Mouse (Mus musculus) testis, adult 2 months (tissue): Measurements from ENCODE around the gene Ubxn10. TPM values are rescaled to one million over a fixed set of nuclear protein-coding genes. Genes with fewer than 3 reads are reported as not detected.

Experiments used
- H3K27ac ChIP-seq: fragments of 200-500 bp; 2 replicates; pipeline ENCODE4 v1.5.1; 2012; ENCODE audit warnings: low read depth, low read length; ENCODE audit not compliant: control insufficient read depth, insufficient read depth
- H3K27me3 ChIP-seq: fragments of 200-500 bp; 2 replicates; pipeline ENCODE4 v1.6.1; 2012; ENCODE audit warnings: mild to moderate bottlenecking, low read length, moderate library complexity; ENCODE audit not compliant: control insufficient read depth, insufficient read depth
- H3K36me3 ChIP-seq: fragments of 200-500 bp; 2 replicates; pipeline ENCODE4 v1.6.1; 2012; ENCODE audit warnings: mild to moderate bottlenecking, low read length; ENCODE audit not compliant: control insufficient read depth, insufficient read depth
- H3K4me1 ChIP-seq: fragments of 200-500 bp; 2 replicates; pipeline ENCODE4 v1.6.1; 2012; ENCODE audit warnings: low read length; ENCODE audit not compliant: control insufficient read depth, insufficient read depth
- H3K4me3 ChIP-seq: fragments of 200-500 bp; 2 replicates; pipeline ENCODE4 v1.5.1; 2012; ENCODE audit warnings: low read depth, mild to moderate bottlenecking, low read length, moderate library complexity, mixed read lengths; ENCODE audit not compliant: control insufficient read depth
- CTCF ChIP-seq: fragments of 200-500 bp; IDR thresholded peaks from 2 replicates; pipeline ENCODE4 v1.5.1; 2012; ENCODE audit warnings: low read depth, mild to moderate bottlenecking, inconsistent platforms, low read length, moderate library complexity; ENCODE audit not compliant: control insufficient read depth, insufficient read depth, insufficient replicate concordance
- POLR2A ChIP-seq: fragments of 200-500 bp; IDR thresholded peaks from 2 replicates; pipeline ENCODE4 v1.6.1; 2012; ENCODE audit warnings: low read depth, mild to moderate bottlenecking, inconsistent platforms, low read length, moderate library complexity; ENCODE audit not compliant: control insufficient read depth
- polyA plus RNA-seq: library from polyadenylated mRNA; depleted of rRNA; stranded (reverse); fragments of >200 nt; gene quantifications from 2 replicates; pipeline ENCODE4 v1.2.3, GENCODE M21; 2012

Ubxn10 gene
- polyA plus RNA-seq, 1 experiment, result 371 TPM

GRCm38 (mm10) chr4:138772386-138772785 is 35.4 kb upstream of the Ubxn10 start:
- no peaks in the 10 kb centered on the region for H3K27me3 ChIP-seq
- H3K27ac ChIP-seq, result no peak overlapping the region
- H3K4me3 ChIP-seq, result no peak overlapping the region
- no peaks in the 10 kb centered on the region for H3K36me3 ChIP-seq
- H3K4me1 ChIP-seq, result no peaks in the 10 kb centered on the region
- TF ChIP-seq POLR2A (no peak), CTCF (no peak)

- no peak overlapping the region for H3K27ac ChIP-seq
- H3K4me1 ChIP-seq, result no peaks in the 10 kb centered on the region
- no peaks in the 10 kb centered on the region for H3K36me3 ChIP-seq
- no peak overlapping the region for H3K4me3 ChIP-seq
- TF ChIP-seq POLR2A (no peak), CTCF (no peak)
- H3K27me3 ChIP-seq, result no peaks in the 10 kb centered on the region
Measured at GRCm38 (mm10) chr4:138771970-138772369, 35.0 kb upstream of the Ubxn10 start.

GRCm38 (mm10) chr4:138762266-138762665 is 25.3 kb upstream of the Ubxn10 start:
- H3K4me3 ChIP-seq, result no peak overlapping the region
- TF ChIP-seq POLR2A (no peak), CTCF (no peak)
- no peaks in the 10 kb centered on the region for H3K4me1 ChIP-seq
- no peaks in the 10 kb centered on the region for H3K27me3 ChIP-seq
- H3K27ac ChIP-seq, result no peak overlapping the region
- H3K36me3 ChIP-seq, result no peaks in the 10 kb centered on the region

- no peaks in the 10 kb centered on the region for H3K27me3 ChIP-seq
- TF ChIP-seq CTCF (no peak), POLR2A (no peak)
- peak within 1 kb of the TSS; percentile 15; the same call in 1 of the 2 replicates for H3K4me3 ChIP-seq
- no peaks in the 10 kb centered on the region for H3K36me3 ChIP-seq
- H3K27ac ChIP-seq, result no peak within 1 kb of the TSS
- no peaks in the 10 kb centered on the region for H3K4me1 ChIP-seq
Measured at GRCm38 (mm10) chr4:138757416-138757815, 20.4 kb upstream of the Ubxn10 start, which contains the start of gene Pla2g2f. TSS of gene Pla2g2f (minus strand) at chr4:138757626.

GRCm38 (mm10) chr4:138755983-138756382 is 19.0 kb upstream of the Ubxn10 start:
- Histone ChIP-seq H3K27ac (no peak overlapping the region), H3K27me3 (no peaks in the 10 kb centered on the region)
- TF ChIP-seq POLR2A, result no peak
- no peak for TF ChIP-seq CTCF

GRCm38 (mm10) chr4:138755439-138755838 is 18.5 kb upstream of the Ubxn10 start:
- no peak for TF ChIP-seq CTCF
- no peak for TF ChIP-seq POLR2A
- Histone ChIP-seq H3K4me1 (no peaks in the 10 kb centered on the region), H3K27me3 (no peaks in the 10 kb centered on the region), H3K36me3 (no peaks in the 10 kb centered on the region), H3K27ac (no peak overlapping the region), H3K4me3 (no peak overlapping the region)

More at GRCm38 (mm10) chr4:138755983-138756382, 19.0 kb upstream of the Ubxn10 start:
- Histone ChIP-seq H3K36me3 (no peaks in the 10 kb centered on the region), H3K4me3 (peak overlapping the region; percentile 58), H3K4me1 (no peaks in the 10 kb centered on the region)

- Histone ChIP-seq H3K4me3 (no peak overlapping the region), H3K36me3 (no peaks in the 10 kb centered on the region), H3K27me3 (no peaks in the 10 kb centered on the region), H3K4me1 (no peaks in the 10 kb centered on the region), H3K27ac (no peak overlapping the region)
- TF ChIP-seq CTCF, result no peak
- no peak for TF ChIP-seq POLR2A
Measured at GRCm38 (mm10) chr4:138754432-138754831, 17.5 kb upstream of the Ubxn10 start.

GRCm38 (mm10) chr4:138753608-138754007 is 16.6 kb upstream of the Ubxn10 start:
- H3K4me3 ChIP-seq, result no peak overlapping the region
- H3K27me3 ChIP-seq, result no peaks in the 10 kb centered on the region
- H3K36me3 ChIP-seq, result no peaks in the 10 kb centered on the region
- TF ChIP-seq CTCF (no peak), POLR2A (no peak)
- H3K4me1 ChIP-seq, result no peaks in the 10 kb centered on the region
- no peak overlapping the region for H3K27ac ChIP-seq
